Mouse (Mus musculus) liver, embryonic 14.5 days (tissue): ENCODE measurements around the gene Rap1gap2.

Experiments used
- CTCF ChIP-seq: IDR thresholded peaks from 2 replicates; pipeline ENCODE4 v1.5.1; 2016; ENCODE audit warnings: antibody characterized with exemption, low read depth, control low read depth
- EP300 ChIP-seq: IDR thresholded peaks from 2 replicates; pipeline ENCODE4 v1.6.1; 2016; ENCODE audit warnings: antibody characterized with exemption, low read depth

DNA sequence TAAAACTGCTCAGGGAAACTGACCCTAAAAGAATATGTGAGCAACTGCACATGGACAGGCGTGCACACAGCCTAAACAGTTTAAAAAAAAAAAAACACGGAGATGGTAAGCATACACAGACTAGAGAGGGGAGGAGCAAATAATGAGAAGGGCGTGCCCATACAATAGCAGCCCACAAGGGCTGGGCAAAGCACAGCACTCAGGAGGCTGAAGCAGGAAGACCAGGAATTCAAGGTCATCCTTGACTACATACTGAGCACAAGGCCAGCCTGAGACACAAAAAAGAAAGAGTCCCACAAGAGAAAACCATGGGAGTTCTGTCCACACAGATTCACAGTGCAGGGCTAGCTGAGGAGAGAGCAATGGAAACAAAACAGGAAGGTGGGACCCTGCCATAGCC is 165.1 kb downstream of the Rap1gap2 start:
- TF ChIP-seq EP300 = no peak
- TF ChIP-seq CTCF = no peak
